Mouse (Mus musculus): ENCODE results near the gene Cyp2a4. TPM values are rescaled to one million over a fixed set of nuclear protein-coding genes. Genes with fewer than 3 reads are reported as not detected.
"Not testable (repeated sequence)": the region's sequence is repeated elsewhere in the genome, so short reads cannot be mapped to it uniquely, and the experiment has no call there.

The Cyp2a4 gene
- not detected in 2 replicates for polyA plus RNA-seq (2015; fragmentation: Nextera tagmentation; extraction: Ambion mirVana)

DNA sequence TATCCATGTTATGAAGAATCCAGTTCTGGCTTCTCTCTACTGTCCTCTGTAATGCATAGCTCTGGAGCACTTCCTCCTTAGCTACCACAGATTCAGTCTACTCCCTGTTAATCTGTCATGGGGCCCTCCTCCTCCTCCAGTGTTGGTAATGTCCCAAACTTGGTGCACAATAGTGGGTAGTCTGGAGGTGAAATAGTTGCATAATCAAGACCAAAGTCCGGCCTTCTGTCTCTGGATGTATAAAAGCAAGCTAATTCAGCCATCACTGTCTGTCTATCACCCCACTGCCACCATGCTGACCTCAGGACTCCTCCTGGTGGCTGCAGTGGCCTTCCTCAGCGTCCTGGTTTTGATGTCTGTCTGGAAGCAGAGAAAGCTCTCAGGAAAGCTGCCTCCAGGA is at the start of gene Cyp2a4:
TSS of gene Cyp2a4 (plus strand) at position 244 of the 400 bp plus-strand sequence.
- WGBS: 60% methylated on average over 2 of the region's 2 CpGs
- H3K27ac ChIP-seq; H3K4me2 ChIP-seq; H3K27me3 ChIP-seq; ATAC-seq (ENCODE audit: insufficient number of reproducible peaks, insufficient read depth, low FRiP score, low TSS enrichment, low read depth); H3K4me1 ChIP-seq; H3K36me3 ChIP-seq; H3K4me3 ChIP-seq; H3K9ac ChIP-seq; H3K9me3 ChIP-seq: not testable (repeated sequence)

DNA sequence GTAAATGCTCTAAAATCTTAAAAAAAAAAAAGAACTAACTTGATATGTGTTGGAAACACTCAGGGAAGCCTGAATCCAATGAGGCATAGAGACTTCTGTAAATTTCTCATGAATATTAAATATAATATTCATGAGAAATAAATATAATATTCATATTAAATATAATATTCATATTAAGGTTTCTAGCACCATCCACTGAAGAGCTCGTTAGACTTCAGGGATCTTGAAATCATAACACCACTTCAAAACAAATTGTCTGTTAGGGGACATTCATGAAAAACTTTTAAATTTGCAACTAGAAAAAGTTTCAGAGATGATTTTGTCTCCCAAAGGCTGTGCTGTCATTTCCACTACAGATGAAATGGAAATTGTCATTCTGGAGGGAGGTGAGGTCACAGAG is 46.9 kb upstream of the Cyp2a4 start, which contains the start of gene Vmn1r184:
TSS of gene Vmn1r184 (plus strand) at position 301 of the 400 bp plus-strand sequence.
- not testable (repeated sequence) for H3K27ac ChIP-seq; H3K4me1 ChIP-seq; ATAC-seq (ENCODE audit: insufficient number of reproducible peaks, insufficient read depth, low FRiP score, low TSS enrichment, low read depth); H3K27me3 ChIP-seq; H3K36me3 ChIP-seq; H3K9me3 ChIP-seq; H3K9ac ChIP-seq; H3K4me2 ChIP-seq; H3K4me3 ChIP-seq
- 77% methylated on average over 1 of the region's 1 CpGs for WGBS

DNA sequence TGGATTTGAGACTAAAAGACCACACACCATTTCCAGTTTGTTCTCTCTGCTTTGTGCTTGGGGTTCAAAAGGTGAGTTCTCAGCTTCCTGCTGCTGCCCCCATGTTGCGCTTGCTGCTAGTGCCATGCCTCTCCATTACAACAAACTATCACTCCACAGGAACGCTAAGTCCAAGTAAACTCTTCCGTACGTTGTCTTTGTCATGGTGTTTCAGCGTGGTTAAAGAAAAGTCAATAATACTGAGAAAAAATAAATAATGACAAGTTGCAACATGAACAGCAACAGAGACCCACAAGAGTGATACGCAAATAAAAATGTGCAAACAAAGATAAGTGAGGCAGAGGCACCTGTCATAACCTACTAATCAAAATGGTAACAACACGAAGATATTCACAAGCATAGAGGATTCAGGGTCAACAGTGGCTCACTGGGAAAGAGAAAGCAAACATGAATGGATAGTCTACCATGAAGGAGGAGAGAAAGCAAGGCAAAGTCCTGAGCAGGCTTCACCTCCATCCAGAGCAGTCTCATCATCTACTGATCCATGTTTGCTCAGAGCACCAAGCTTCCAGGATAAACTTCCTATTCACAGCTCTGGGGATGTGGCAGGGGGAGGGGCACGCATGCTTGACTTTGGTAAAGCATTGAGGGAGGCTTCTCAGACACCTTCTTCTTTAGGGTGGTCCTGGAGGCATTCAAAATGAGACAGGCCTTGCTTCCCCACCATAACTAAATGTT is 3.4 kb upstream of the Cyp2a4 start:
- H3K27ac ChIP-seq; H3K9ac ChIP-seq; H3K4me2 ChIP-seq; H3K36me3 ChIP-seq; H3K9me3 ChIP-seq; H3K4me1 ChIP-seq; H3K27me3 ChIP-seq; ATAC-seq (ENCODE audit: insufficient number of reproducible peaks, insufficient read depth, low FRiP score, low TSS enrichment, low read depth); H3K4me3 ChIP-seq: not testable (repeated sequence)
- WGBS: 82% methylated on average over 7 of the region's 8 CpGs

DNA sequence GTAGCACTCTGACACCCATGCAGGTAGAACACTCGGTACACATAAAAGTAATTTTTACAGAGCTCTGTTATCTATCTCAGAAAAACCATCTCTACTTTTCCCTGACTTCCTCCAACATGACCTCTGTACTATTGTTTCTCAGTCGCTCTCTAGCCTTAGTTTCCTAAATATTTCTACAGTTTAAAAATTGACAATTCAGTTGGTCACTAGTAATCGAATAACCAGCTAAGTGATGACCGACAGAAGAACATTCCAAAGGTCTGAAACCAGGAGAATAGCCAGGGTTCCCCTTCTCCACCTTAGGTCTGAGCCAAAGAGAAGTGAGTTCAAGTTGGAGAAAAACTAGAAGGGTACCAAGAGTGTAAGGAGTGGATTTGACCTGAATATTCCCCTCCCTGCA is 4.8 kb downstream of the Cyp2a4 start:
- not testable (repeated sequence) for ATAC-seq (ENCODE audit: insufficient number of reproducible peaks, insufficient read depth, low FRiP score, low TSS enrichment, low read depth); H3K27me3 ChIP-seq; H3K27ac ChIP-seq; H3K4me3 ChIP-seq; H3K36me3 ChIP-seq; H3K9me3 ChIP-seq; H3K4me2 ChIP-seq; H3K4me1 ChIP-seq; H3K9ac ChIP-seq
- WGBS: 83% methylated on average over 4 of the region's 4 CpGs

DNA sequence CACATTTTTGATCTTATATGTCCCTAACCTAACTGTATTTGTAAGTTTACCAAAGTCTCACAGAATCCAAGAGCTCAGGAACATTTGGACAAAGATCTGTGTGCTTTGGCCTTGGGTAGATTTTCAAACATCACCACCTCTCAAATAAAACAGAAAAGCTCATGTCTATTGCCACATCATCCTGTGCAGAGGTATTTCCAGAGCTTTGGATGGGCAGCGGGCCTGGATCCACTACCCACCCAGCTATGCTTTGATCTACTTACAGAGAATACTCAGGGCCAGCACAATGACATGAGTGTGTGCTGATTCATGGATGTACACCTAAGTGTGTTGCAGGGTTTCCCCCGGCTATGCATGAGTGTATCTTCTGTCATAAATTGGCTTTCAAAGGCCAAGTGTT is 8.2 kb downstream of the Cyp2a4 start:
- ATAC-seq (ENCODE audit: insufficient number of reproducible peaks, insufficient read depth, low FRiP score, low TSS enrichment, low read depth); H3K27me3 ChIP-seq; H3K27ac ChIP-seq; H3K4me3 ChIP-seq; H3K4me1 ChIP-seq; H3K4me2 ChIP-seq; H3K9ac ChIP-seq; H3K9me3 ChIP-seq; H3K36me3 ChIP-seq: not testable (repeated sequence)
- WGBS: 90% methylated on average over 2 of the region's 2 CpGs

DNA sequence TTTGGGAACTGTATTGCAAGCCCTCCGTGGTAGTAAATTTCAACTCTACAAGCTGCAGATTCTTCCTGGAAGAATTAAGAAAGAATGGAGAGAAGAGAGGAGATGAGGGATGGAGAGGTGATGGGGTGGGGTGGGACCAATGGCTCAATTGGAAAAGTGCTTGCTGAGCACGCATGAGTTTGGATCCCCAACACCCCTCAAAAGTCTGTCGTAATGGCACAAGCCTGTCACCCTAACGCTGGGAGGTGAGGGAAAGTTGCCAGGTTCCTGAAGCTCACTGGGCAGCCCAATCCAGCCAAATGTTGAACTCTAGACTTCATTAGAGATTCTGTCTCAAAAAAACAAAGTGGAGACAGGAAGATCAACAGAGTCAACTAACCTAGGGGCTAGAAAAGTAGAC is 8.8 kb downstream of the Cyp2a4 start:
- H3K4me2 ChIP-seq; H3K4me1 ChIP-seq; ATAC-seq (ENCODE audit: insufficient number of reproducible peaks, insufficient read depth, low FRiP score, low TSS enrichment, low read depth); H3K9me3 ChIP-seq; H3K36me3 ChIP-seq; H3K27me3 ChIP-seq; H3K4me3 ChIP-seq; H3K9ac ChIP-seq; H3K27ac ChIP-seq: not testable (repeated sequence)
- WGBS: 84% methylated on average over 4 of the region's 4 CpGs

DNA sequence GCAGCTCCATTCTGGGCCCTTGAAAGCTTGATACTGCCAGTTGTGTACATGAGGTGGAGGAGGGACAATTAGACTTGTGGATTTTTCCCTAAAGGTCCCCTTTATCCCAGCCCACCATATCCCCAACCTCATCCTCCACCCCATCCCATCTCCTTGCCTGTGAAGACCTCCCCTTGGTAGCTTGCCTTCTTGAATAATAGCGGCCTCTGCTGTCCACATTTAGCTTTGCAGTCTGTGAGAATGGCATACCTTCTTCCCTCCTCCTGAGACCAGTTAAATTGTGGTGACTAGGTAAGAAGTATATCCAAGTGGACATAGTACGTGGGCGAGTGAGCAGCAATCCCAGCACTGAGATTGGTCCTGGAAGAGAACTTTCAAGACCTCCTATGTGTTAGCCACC is 13.4 kb downstream of the Cyp2a4 start:
- not testable (repeated sequence) for H3K4me3 ChIP-seq, H3K9ac ChIP-seq

DNA sequence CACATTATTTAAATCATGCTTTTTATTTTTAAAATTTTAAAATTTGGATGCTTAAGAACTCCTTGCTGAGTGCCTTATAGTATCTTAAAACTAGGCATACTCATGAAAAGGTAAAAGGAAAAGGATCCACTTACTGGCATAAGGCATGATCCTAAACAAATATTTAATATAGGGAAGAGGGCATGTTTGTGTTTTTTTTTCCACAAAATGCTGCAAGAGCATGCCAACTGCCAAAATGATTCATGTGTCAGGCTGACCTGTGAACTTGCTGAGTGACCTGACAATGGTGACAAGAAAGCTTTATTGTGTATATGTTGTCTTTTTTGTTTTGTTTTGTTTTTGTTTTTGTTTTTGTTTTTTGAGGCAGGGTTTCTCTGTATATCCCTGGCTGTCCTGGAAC is 43.2 kb downstream of the Cyp2a4 start:
- H3K4me3 ChIP-seq; H3K4me2 ChIP-seq; H3K27me3 ChIP-seq; H3K4me1 ChIP-seq; ATAC-seq (ENCODE audit: insufficient number of reproducible peaks, insufficient read depth, low FRiP score, low TSS enrichment, low read depth); H3K27ac ChIP-seq; H3K9ac ChIP-seq; H3K9me3 ChIP-seq; H3K36me3 ChIP-seq: not testable (repeated sequence)

More for the DNA sequence above, 13.4 kb downstream of the Cyp2a4 start:
- not testable (repeated sequence) for H3K27me3 ChIP-seq; H3K4me1 ChIP-seq; ATAC-seq (ENCODE audit: insufficient number of reproducible peaks, insufficient read depth, low FRiP score, low TSS enrichment, low read depth); H3K9me3 ChIP-seq; H3K36me3 ChIP-seq; H3K4me2 ChIP-seq; H3K27ac ChIP-seq
- 60% methylated on average over 3 of the region's 3 CpGs for WGBS

DNA sequence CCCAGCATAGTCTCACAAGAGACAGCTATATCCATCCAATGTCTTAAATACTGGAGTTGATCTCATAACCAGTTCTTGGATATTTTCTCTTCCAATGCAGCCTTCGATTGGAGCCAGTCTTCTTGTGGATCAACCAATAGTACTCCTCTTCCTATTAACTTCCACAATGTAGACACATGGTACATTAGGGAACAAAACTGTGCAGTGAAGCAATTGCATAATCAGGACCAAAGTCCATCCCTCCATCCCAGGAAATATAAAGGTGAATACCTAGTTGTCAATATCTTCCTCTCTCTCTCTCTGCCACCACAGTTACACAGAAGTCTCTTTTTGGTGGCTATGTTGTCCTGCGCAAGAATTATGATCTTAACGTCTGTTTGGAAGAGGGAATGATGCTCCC is 45.3 kb downstream of the Cyp2a4 start:
- not testable (repeated sequence) for H3K4me1 ChIP-seq; H3K9me3 ChIP-seq; H3K4me2 ChIP-seq; H3K27ac ChIP-seq; H3K27me3 ChIP-seq; H3K36me3 ChIP-seq; H3K4me3 ChIP-seq; ATAC-seq (ENCODE audit: insufficient number of reproducible peaks, insufficient read depth, low FRiP score, low TSS enrichment, low read depth); H3K9ac ChIP-seq
- 79% methylated on average over 3 of the region's 3 CpGs for WGBS

DNA sequence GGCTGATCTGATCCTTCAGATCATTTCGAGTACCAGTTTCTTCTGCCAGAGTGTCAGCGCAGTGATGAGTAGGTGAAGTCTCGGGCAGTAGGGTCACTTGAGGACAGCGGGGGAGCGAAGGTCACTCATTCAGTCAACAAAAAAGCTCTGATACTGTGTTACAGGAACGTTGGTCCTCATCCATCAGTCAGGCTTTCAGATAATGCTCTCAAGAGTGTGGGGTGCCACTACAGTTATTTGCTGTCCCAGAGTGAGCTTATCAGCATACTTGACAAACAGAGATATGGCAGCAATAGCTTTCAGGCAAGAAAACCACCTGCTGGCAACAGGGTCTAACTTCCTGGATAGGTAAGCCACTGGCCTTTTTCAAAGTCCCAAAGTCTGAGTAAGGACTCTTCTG is 49.8 kb downstream of the Cyp2a4 start:
- not testable (repeated sequence) for H3K4me3 ChIP-seq; H3K27ac ChIP-seq; H3K4me2 ChIP-seq; H3K4me1 ChIP-seq; H3K9ac ChIP-seq; H3K9me3 ChIP-seq; H3K27me3 ChIP-seq; H3K36me3 ChIP-seq; ATAC-seq (ENCODE audit: insufficient number of reproducible peaks, insufficient read depth, low FRiP score, low TSS enrichment, low read depth)
- 90% methylated on average over 6 of the region's 6 CpGs for WGBS
